8 mouse cellular contexts compared by ENCODE assay signal in the genomic region with DNA sequence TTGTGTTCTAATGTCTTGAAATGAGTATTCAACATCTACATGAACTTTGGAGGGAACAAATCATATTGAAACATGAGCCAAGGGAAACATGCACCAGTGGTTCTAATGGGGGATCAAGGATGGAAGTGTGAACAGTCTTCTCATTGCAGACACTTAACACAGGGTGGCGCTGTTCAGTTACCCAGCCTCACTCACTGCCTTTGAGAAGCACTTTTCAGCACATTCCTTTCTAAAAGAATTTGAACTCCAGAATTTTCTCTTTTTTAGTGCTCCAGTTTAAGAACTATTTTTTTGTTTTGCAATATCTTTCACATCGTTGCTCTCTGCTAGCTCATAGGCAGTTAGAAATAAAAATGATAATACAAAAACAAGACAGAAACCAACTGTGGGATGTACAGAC.
DNase-seq lines count a peak whose midpoint lies in the region; ATAC-seq and TF ChIP-seq lines count a peak whose summit lies in the region.

No protein-coding gene starts in this region.

- H3K4me2 ChIP-seq in hindbrain, postnatal 0 days (ENCODE audit: low read depth, low read length) = no peak overlapping the region

- TF ChIP-seq CTCF in C2C12 (IDR thresholded peaks at IDR 0.05; ENCODE audit: control insufficient read depth, insufficient read depth, insufficient read length) = peak; percentile 60
- peak; percentile 69 for TF ChIP-seq CTCF in hindbrain, postnatal 0 days (IDR thresholded peaks at IDR 0.05; ENCODE audit: low read depth)

- no peak overlapping the region for H3ac ChIP-seq in C2C12 (ENCODE audit: control insufficient read depth, insufficient read length, low read depth)

- no peaks in the 10 kb centered on the region for H3K36me3 ChIP-seq in C2C12 (ENCODE audit: control insufficient read depth, insufficient read depth)
- H3K36me3 ChIP-seq in hindbrain, postnatal 0 days (ENCODE audit: insufficient read depth, low read length) = no peaks in the 10 kb centered on the region

- H3K4me3 ChIP-seq in C2C12 (ENCODE audit: insufficient read depth, poor library complexity, severe bottlenecking) = no peak overlapping the region
- no peak overlapping the region for H3K4me3 ChIP-seq in hindbrain, postnatal 0 days (ENCODE audit: low read length)

- H3K9me3 ChIP-seq in hindbrain, postnatal 0 days (ENCODE audit: low read length) = no peaks in the 10 kb centered on the region

- H3K79me2 ChIP-seq in C2C12 (ENCODE audit: control insufficient read depth, insufficient read depth) = no peaks in the 10 kb centered on the region

- 23% methylated on average over 2 of the region's 2 CpGs for WGBS in hindbrain, postnatal 0 days

- peak; percentile 15 to 29 for DNase-seq in heart, postnatal 10 days
- DNase-seq in heart, adult 18-20 months = no peak
- DNase-seq in R1 (ENCODE audit: low read depth, low spot score) = peak; percentile 50
- peak; percentile 42 for DNase-seq in hindbrain, postnatal 0 days (ENCODE audit: low spot score)
- peak; percentile 11 to 36 for DNase-seq in lung, adult 18-20 months
- peak; percentile 16 for DNase-seq in thymus, postnatal 25 days
- no peak for DNase-seq in urinary bladder, postnatal 36 days (ENCODE audit: low spot score in 2 of 2)

- no peak for ATAC-seq in hindbrain, postnatal 0 days

- no peaks in the 10 kb centered on the region for H3K79me3 ChIP-seq in C2C12 (ENCODE audit: low read depth)

- H3K27me3 ChIP-seq in C2C12 (ENCODE audit: control insufficient read depth, insufficient read depth, insufficient read length) = no peaks in the 10 kb centered on the region
- no peaks in the 10 kb centered on the region for H3K27me3 ChIP-seq in hindbrain, postnatal 0 days (ENCODE audit: insufficient read depth, low read length)

- H3K9ac ChIP-seq in hindbrain, postnatal 0 days (replicated peaks; ENCODE audit: low read length) = no peak overlapping the region

- no peak overlapping the region for H3K27ac ChIP-seq in hindbrain, postnatal 0 days

- no peaks in the 10 kb centered on the region for H3K4me1 ChIP-seq in hindbrain, postnatal 0 days (ENCODE audit: insufficient read depth, low read length)

- intact Hi-C loops in heart, postnatal 10 days (cut with DNase I) = no loop called here

TF ChIP-seq in C2C12, 6 proteins besides CTCF, POLR2A, EP300 and RAD21:
- no peak for TF ChIP-seq CEBPB (IDR thresholded peaks at IDR 0.05; ENCODE audit: low read depth)

Comparison
In these comparisons a context has a peak if more than half of its experiments do, and no peak if none do; other contexts are left out.
1. DNase-seq: peak in heart, postnatal 10 days (2 of 2), R1 (single experiment), hindbrain, postnatal 0 days (single experiment), lung, adult 18-20 months (2 of 2) and thymus, postnatal 25 days (single experiment); none in heart, adult 18-20 months (0 of 2) and urinary bladder, postnatal 36 days (0 of 2).